Mouse (Mus musculus): ENCODE data around the gene Rnf123.

The Rnf123 gene

DNA sequence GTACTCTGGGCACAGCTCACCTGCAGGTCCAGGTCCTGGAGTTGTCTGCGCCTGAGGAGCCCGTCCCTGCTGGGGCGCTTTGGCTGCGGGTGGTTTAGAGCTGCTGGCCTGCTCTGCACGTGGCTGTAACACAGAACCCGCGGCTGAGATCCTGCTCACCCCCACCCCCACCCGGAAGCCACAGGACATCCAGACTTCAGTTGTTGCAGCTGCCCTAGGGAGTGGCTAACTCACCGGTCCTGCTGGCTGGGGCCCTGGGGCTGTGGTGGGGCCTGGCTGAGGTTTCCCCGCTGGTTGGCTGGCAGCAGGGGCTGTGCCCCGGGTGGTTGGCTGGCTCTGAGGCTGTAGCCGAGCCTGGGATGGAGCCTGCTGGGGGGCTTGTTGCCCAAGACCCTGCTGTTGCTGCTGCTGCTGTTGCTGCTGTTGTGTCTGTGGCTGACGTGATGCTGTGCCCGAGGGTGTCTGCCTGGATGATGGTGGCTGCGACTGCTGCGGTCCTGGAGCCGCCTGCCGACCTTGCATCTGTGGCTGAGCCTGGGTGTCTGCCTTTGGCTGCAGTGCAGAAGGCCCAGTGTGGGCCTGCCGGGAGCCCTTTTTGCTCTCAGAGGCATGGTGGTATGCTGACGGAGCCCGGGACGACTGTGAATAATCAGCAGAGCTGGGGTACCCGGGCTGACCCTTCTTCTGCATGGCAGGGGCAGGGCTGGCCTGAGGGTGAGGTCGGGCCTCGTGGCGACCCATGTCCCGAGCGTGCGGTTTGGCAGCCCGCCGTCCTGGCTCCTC is 21.8 kb upstream of the Rnf123 start:
- DNase-seq (ENCODE audit: low spot score in 2 of 2): peak; percentile 62 to 82

DNA sequence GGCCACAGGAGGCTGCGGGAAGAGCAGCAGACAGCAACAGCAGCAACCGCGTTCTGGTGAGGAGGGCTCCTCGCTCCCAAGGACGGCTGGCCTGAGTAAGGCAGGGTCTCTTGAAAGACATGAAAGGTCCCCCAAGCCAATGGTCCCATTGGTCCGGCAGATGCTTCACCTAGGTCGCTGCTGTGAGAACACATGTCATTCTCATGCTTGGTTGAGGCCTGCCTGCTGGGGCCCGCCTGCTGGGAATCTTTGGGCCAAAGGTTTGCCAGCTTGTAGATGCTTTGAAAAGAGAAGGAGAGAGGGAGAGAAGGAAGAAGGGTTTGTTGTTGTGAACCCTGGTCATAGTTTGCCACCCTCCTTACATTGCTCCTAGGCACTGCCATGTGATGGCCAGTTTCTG is 16.5 kb upstream of the Rnf123 start:
- DNase-seq (ENCODE audit: low spot score in 2 of 2): no peak

DNA sequence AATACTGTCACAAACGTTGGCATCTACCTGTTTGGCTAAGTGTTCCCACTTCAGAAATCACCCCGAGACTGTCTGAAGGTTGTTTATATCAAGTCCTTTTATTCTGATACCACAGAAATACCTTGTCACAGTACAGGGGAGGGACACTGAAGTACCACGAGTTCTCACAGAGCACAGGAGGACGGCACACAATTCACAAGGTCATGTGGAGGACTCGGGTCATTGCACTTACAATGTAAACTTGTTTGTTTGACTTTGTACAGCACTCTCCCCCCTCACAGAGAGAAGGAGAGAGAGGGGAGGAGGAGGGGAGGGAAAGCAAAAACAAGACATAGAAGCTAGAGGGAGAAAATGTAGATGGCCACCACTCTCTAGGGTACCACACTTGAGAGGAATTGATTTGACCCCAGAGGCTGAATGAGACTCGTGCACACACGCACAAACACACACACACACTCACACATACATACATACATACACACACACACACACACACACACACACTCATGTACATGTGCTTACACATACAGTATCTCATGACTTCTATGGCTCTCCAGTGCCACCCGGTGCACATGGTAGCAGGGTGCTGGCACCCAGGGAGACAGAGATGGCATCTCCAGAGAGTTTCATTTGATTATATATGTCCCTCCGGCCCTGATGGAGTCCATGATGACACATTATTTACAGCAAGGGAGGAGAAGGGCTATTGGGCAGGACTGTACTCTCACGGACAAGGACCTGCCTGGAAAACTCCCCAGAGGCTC is 13.0 kb upstream of the Rnf123 start:
- DNase-seq (ENCODE audit: low spot score in 2 of 2): no peak

GRCm38 (mm10) chr9:108095518-108095917 is 12.4 kb upstream of the Rnf123 start:
- peak; percentile 77 to 89 for DNase-seq (ENCODE audit: low spot score in 2 of 2)

DNA sequence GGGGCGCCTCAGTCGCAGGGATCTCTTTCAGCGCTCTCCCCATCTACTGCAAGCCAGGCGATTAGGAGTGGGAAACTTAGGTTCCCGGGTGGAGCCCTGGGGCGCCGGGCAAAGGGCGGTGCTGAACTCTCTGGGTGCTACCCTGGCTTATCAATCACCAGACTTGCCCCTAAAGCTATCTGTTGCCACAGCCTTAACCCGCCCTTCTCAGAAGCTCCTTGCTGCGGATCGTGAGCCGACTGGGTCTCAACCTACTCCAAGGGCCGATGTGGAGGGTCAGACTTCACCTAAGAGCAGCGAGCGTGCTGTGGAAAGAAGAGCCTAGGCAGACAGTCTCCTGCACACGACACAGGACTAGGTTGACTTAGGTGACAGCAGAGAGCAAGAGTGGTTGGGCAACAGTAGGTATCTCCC is 11.9 kb upstream of the Rnf123 start:
- peak; percentile 90 to 91 for DNase-seq (ENCODE audit: low spot score in 2 of 2)

- peak; percentile 99 for DNase-seq (ENCODE audit: low spot score in 2 of 2)
These were observed 11.2 kb upstream of the Rnf123 start, which contains the start of gene Apeh for GRCm38 (mm10) chr9:108094184-108094941. TSS of gene Apeh (minus strand) at chr9:108094606.

- no peak for DNase-seq (ENCODE audit: low spot score in 2 of 2)
These were observed 10.4 kb upstream of the Rnf123 start for GRCm38 (mm10) chr9:108093586-108093985.

DNA sequence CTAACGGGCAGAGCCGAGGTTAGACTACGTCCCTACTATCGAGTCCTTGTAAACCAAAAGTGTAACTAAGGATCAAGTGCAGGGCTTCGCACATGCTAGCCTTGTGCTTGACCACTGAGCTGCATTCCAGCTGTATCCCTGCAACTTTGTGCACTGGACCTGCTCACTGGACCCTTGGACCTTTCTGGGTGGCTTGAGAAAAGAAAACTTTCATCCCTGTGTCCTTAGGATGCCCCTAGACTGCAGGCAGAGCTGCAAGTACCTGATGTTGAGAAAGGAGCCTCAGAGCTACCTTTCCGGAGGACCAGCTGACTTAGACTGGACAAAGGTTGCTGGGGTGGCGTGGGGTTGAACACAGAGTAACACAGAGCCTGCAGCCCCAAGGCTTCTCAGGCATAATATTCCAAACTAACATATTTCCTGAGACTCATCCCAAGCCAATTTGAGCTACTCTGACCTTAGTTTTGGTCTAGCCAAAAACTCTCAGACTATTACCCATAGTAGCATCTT is 7.5 kb upstream of the Rnf123 start:
- DNase-seq (ENCODE audit: low spot score in 2 of 2): no peak

DNA sequence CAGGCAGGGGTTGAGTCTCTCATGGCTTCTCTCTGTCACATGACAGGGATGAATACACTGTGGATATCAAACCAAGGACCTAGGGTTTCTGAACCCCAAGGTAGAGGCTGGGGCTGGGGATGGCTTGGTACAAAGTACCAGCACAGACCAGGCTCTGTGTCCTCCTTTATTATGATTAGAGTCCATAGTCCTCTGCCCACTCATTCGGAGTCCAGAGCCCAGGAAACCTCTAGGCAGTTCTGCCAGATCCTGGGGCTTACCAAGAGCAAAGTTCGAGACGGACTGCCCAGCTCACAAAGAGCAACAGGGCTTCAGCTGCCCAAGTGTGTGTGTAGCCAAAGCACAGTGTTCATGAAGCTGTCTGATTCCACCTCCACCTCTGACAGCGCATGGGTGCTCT is 2.1 kb upstream of the Rnf123 start:
- DNase-seq (ENCODE audit: low spot score in 2 of 2): no peak

- peak in 1 of 2 experiments; percentile 51 for DNase-seq (ENCODE audit: low spot score in 2 of 2)
These were observed 415 bp upstream of the Rnf123 start for GRCm38 (mm10) chr9:108083561-108083960.

- peak in 1 of 2 experiments; percentile 58 for DNase-seq (ENCODE audit: low spot score in 2 of 2)
These were observed 597 bp downstream of the Rnf123 start for GRCm38 (mm10) chr9:108082549-108082948.

- peak; percentile 75 to 80 for DNase-seq (ENCODE audit: low spot score in 2 of 2)
These were observed 3.0 kb downstream of the Rnf123 start, which contains the start of gene Mst1 for GRCm38 (mm10) chr9:108080168-108080567. TSS of gene Mst1 (plus strand) at chr9:108080436.

- no peak for DNase-seq (ENCODE audit: low spot score in 2 of 2)
These were observed 9.8 kb downstream of the Rnf123 start for GRCm38 (mm10) chr9:108073141-108073930.

DNA sequence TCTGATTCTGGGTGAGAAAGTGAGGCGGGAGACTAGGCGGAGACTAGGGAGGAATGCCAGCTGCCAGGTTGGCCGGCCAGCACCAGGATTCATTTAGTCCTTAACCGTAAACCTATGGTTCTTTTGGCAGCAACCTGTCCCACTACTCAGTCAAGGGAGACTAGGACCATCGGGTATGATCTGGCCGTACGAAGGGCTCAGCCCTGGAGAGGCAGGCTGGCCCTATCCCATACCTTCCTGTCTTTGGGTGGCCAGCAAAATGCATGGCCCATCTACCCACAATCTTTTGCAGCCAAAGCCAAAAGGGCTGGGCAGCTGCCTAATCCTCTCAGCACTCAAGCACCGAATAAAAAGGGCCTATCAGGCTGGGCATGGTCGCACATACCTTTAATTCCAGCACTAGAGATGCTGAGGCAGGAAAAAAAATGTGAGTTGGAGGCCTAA is 10.6 kb downstream of the Rnf123 start:
- DNase-seq (ENCODE audit: low spot score in 2 of 2): no peak

GRCm38 (mm10) chr9:108071801-108072200 is 11.3 kb downstream of the Rnf123 start:
- DNase-seq (ENCODE audit: low spot score in 2 of 2): no peak

GRCm38 (mm10) chr9:108069529-108069928 is 13.6 kb downstream of the Rnf123 start:
- no peak for DNase-seq (ENCODE audit: low spot score in 2 of 2)

- DNase-seq (ENCODE audit: low spot score in 2 of 2): no peak
These were observed 14.1 kb downstream of the Rnf123 start for GRCm38 (mm10) chr9:108069007-108069406.

- DNase-seq (ENCODE audit: low spot score in 2 of 2): peak; percentile 85 to 94
These were observed 15.2 kb downstream of the Rnf123 start for GRCm38 (mm10) chr9:108067900-108068299.

GRCm38 (mm10) chr9:108067199-108067598 is 15.9 kb downstream of the Rnf123 start:
- DNase-seq (ENCODE audit: low spot score in 2 of 2): no peak

- DNase-seq (ENCODE audit: low spot score in 2 of 2): peak in 1 of 2 experiments; percentile 69
These were observed 17.6 kb downstream of the Rnf123 start for GRCm38 (mm10) chr9:108065491-108066011.

DNA sequence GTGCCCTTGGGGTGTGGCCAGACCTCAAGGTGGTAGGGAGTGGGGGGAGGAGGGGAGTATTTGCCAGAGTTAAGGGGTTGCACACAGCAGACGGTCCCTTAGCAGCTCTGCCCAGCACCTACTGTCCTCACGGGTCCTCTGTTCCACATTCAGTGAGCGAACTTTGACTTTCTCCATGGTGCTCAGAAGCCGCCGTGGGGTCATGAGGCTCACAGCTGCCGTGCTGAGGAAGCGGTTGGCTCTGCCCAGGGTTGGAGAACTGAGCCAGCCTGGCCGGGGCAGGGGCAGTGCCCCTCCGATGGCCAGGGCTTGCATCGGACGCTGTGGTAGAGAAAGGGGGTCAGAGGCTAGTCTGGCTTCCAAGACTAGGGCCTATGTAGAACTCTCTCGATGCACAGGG is 19.8 kb downstream of the Rnf123 start:
- DNase-seq (ENCODE audit: low spot score in 2 of 2): no peak

Data from spleen, postnatal 4 days (tissue).